27 mouse cellular contexts compared by ENCODE assay signal in the genomic region with DNA sequence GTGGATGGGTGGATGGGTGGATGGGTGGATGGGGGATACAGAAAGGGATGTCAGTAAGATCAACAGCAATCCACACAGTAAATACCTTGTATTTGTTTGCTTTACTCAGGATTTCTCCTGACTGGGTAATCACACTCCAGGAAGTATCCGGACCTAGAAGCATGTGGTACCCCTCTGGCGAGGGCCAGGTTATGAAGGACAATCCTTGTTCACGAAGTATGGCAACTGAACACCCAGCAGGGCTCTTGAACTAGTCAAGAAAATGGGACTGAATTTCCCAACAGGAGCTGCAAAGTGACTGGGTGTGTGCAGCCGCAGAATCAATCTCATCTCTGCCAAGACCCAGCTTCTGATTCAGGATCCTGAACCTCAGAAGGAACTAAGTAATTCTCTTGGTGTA. TPM values are rescaled to one million over a fixed set of nuclear protein-coding genes. Genes with fewer than 3 reads are reported as not detected.
"Had no signal": no experiment of that assay in that cellular context is flagged by ENCODE, and none has a peak within 500 bp of the region (broad histone marks: within the 10 kb centered on the region; RNA-seq: fewer than 3 reads in every experiment).

No protein-coding gene starts in this region.

- H3K27ac ChIP-seq: liver, embryonic 13.5 days; stomach, embryonic 15.5 days had no signal

- H3K4me1 ChIP-seq: liver, embryonic 13.5 days; stomach, embryonic 15.5 days had no signal

- H3K4me3 ChIP-seq: liver, embryonic 13.5 days; stomach, embryonic 15.5 days had no signal

- H3K9me3 ChIP-seq: liver, embryonic 13.5 days; stomach, embryonic 15.5 days had no signal

- H3K36me3 ChIP-seq: liver, embryonic 13.5 days; stomach, embryonic 15.5 days had no signal

- H3K27me3 ChIP-seq: liver, embryonic 13.5 days; stomach, embryonic 15.5 days had no signal

- DNase-seq: kidney, adult 18-20 months; kidney, adult 9 months; kidney, postnatal 14 days; kidney, postnatal 4 days; liver, embryonic 13.5 days; lung, embryonic 14.5 days; lung, postnatal 36 days; midbrain, embryonic 14.5 days; thymus, postnatal 4 days had no signal

RNA-seq across cellular contexts. Expression of gene BC147527, which starts 0.7 kb away (rescaled TPM):
- total RNA-seq: layer of hippocampus, adult 18-20 months; layer of hippocampus, postnatal 14 days; left cerebral cortex, adult 8-10 months; left cerebral cortex, postnatal 14 days; midbrain, postnatal 0 days had no signal
- polyA plus RNA-seq: kidney, embryonic 16.5 days; liver, adult 2 months; midbrain, embryonic 11.5 days; midbrain, postnatal 0 days; neural tube, embryonic 11.5 days; neural tube, embryonic 14.5 days had no signal

RNA-seq across cellular contexts. Expression of gene Tcstv3, which starts 15.8 kb away (rescaled TPM):
- total RNA-seq: layer of hippocampus, adult 18-20 months; layer of hippocampus, postnatal 14 days; left cerebral cortex, adult 8-10 months; left cerebral cortex, postnatal 14 days; liver, adult 2 months; megakaryocyte progenitor cell, adult 5-6 weeks; megakaryocyte-erythroid progenitor cell, adult 5-6 weeks; midbrain, postnatal 0 days had no signal
- polyA plus RNA-seq: kidney, embryonic 16.5 days; limb, embryonic 11.5 days; limb, embryonic 14.5 days; liver, adult 2 months; liver, embryonic 13.5 days; liver, embryonic 16.5 days; lung, embryonic 14.5 days; lung, postnatal 0 days; midbrain, embryonic 11.5 days; midbrain, embryonic 14.5 days; midbrain, postnatal 0 days; neural tube, embryonic 11.5 days; neural tube, embryonic 14.5 days; small intestine, adult 2 months; stomach, embryonic 15.5 days had no signal

RNA-seq across cellular contexts. Expression of gene AF067061, which starts 37.9 kb away (rescaled TPM):
- total RNA-seq: layer of hippocampus, adult 18-20 months; layer of hippocampus, postnatal 14 days; left cerebral cortex, adult 8-10 months; left cerebral cortex, postnatal 14 days; liver, adult 2 months; megakaryocyte progenitor cell, adult 5-6 weeks; megakaryocyte-erythroid progenitor cell, adult 5-6 weeks; midbrain, postnatal 0 days had no signal
- polyA plus RNA-seq: kidney, embryonic 16.5 days; limb, embryonic 11.5 days; limb, embryonic 14.5 days; liver, adult 2 months; liver, embryonic 13.5 days; liver, embryonic 16.5 days; lung, embryonic 14.5 days; lung, postnatal 0 days; midbrain, embryonic 11.5 days; midbrain, embryonic 14.5 days; midbrain, postnatal 0 days; neural tube, embryonic 11.5 days; neural tube, embryonic 14.5 days; small intestine, adult 2 months; stomach, embryonic 15.5 days had no signal
